Mouse (Mus musculus) right cerebral cortex, adult 18-20 months (tissue): ENCODE data around the gene Ddx46.
"Not testable (repeated sequence)": the region's sequence is repeated elsewhere in the genome, so short reads cannot be mapped to it uniquely, and the experiment has no call there.

ENCODE experiments used
- DNase-seq: peaks from one replicate; pipeline ENCODE4 v3.0.0; 2022; ENCODE audit warnings: mixed read lengths

Gene Ddx46

GRCm38 (mm10) chr13:55640480-55640879, 5.7 kb downstream of the Ddx46 start:
- DNase-seq = peak; percentile 49

GRCm38 (mm10) chr13:55644525-55644924, 9.7 kb downstream of the Ddx46 start:
- no peak for DNase-seq

- DNase-seq = no peak
Measured at GRCm38 (mm10) chr13:55650098-55650497, 15.3 kb downstream of the Ddx46 start.

GRCm38 (mm10) chr13:55650980-55651379, 16.2 kb downstream of the Ddx46 start:
- no peak for DNase-seq

GRCm38 (mm10) chr13:55668550-55668949, 33.7 kb downstream of the Ddx46 start:
- no peak for DNase-seq

GRCm38 (mm10) chr13:55672711-55673110, 37.9 kb downstream of the Ddx46 start:
- DNase-seq = no peak

GRCm38 (mm10) chr13:55677364-55677763, 42.5 kb downstream of the Ddx46 start:
- DNase-seq = no peak

- no peak for DNase-seq
Measured at GRCm38 (mm10) chr13:55682201-55682600, 47.4 kb downstream of the Ddx46 start.

- no peak for DNase-seq
Measured at GRCm38 (mm10) chr13:55683581-55683980, 48.8 kb downstream of the Ddx46 start.

GRCm38 (mm10) chr13:55686107-55686633, 51.3 kb downstream of the Ddx46 start:
- no peak for DNase-seq

GRCm38 (mm10) chr13:55687927-55688602, 53.2 kb downstream of the Ddx46 start:
- DNase-seq = no peak

- peak; percentile 91 for DNase-seq
Measured at GRCm38 (mm10) chr13:55692535-55693242, 57.9 kb downstream of the Ddx46 start, which contains the start of gene B230219D22Rik. TSS of gene B230219D22Rik (plus strand) at chr13:55693124.

- peak; percentile 39 for DNase-seq
Measured at GRCm38 (mm10) chr13:55693243-55693721, 58.5 kb downstream of the Ddx46 start.

- DNase-seq = no peak
Measured at GRCm38 (mm10) chr13:55694110-55694509, 59.3 kb downstream of the Ddx46 start.

GRCm38 (mm10) chr13:55695989-55696388, 61.2 kb downstream of the Ddx46 start:
- DNase-seq = not testable (repeated sequence)

GRCm38 (mm10) chr13:55704301-55704700, 69.5 kb downstream of the Ddx46 start:
- DNase-seq = no peak

- DNase-seq = no peak
Measured at GRCm38 (mm10) chr13:55712846-55713245, 78.0 kb downstream of the Ddx46 start.

GRCm38 (mm10) chr13:55714501-55715166, 79.8 kb downstream of the Ddx46 start, which contains the start of gene Txndc15:
TSS of gene Txndc15 (plus strand) at chr13:55714650.
- peak; percentile 87 for DNase-seq

GRCm38 (mm10) chr13:55715167-55715512, 80.3 kb downstream of the Ddx46 start:
- no peak for DNase-seq

- DNase-seq = no peak
Measured at GRCm38 (mm10) chr13:55715908-55716510, 81.2 kb downstream of the Ddx46 start.

- DNase-seq = no peak
Measured at GRCm38 (mm10) chr13:55721516-55721915, 86.7 kb downstream of the Ddx46 start.

- no peak for DNase-seq
Measured at GRCm38 (mm10) chr13:55721995-55722394, 87.2 kb downstream of the Ddx46 start.

GRCm38 (mm10) chr13:55726598-55727119, 91.8 kb downstream of the Ddx46 start:
- no peak for DNase-seq
